Mouse (Mus musculus) regulatory T cell (primary cell): ENCODE results near the gene Asb8.

ENCODE experiments used
- in situ Hi-C: fragments of 300-600 bp; cut with MboI, MseI; formaldehyde crosslinking; loops from one replicate; pipeline ENCODE4 v1.15.1; 2025; ENCODE audit warnings: high pct_unique_total_duplicates

Asb8 gene

DNA sequence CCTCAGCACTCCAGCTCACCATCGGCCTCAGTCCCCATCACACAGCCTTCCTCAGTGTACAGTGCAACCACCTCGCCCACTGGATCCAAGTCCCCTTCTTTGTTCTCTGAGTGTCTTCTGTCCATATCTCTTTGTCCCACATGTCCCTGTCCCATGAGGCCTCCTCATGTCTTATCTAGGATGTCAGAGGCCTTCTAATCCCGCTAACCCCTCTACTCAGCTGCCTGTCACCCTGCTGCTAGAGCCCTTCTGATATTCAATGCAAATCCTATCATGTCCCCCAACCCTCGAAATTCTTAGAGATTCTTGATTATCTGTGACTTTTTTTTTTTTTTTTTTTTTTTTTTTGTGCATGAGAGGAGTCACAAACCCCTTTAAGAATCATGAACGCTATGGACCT is 49.1 kb downstream of the Asb8 start:
- in situ Hi-C loops, result no loop called here

- in situ Hi-C loops, result no loop called here
These were observed 49.7 kb downstream of the Asb8 start for GRCm38 (mm10) chr15:98115779-98116163.

GRCm38 (mm10) chr15:98114852-98115778 is 50.3 kb downstream of the Asb8 start:
- in situ Hi-C loops, result no loop called here

- in situ Hi-C loops, result no loop called here
These were observed 51.1 kb downstream of the Asb8 start for GRCm38 (mm10) chr15:98114098-98114851.

GRCm38 (mm10) chr15:98111791-98112190 is 53.6 kb downstream of the Asb8 start:
- in situ Hi-C loops, result no loop called here

DNA sequence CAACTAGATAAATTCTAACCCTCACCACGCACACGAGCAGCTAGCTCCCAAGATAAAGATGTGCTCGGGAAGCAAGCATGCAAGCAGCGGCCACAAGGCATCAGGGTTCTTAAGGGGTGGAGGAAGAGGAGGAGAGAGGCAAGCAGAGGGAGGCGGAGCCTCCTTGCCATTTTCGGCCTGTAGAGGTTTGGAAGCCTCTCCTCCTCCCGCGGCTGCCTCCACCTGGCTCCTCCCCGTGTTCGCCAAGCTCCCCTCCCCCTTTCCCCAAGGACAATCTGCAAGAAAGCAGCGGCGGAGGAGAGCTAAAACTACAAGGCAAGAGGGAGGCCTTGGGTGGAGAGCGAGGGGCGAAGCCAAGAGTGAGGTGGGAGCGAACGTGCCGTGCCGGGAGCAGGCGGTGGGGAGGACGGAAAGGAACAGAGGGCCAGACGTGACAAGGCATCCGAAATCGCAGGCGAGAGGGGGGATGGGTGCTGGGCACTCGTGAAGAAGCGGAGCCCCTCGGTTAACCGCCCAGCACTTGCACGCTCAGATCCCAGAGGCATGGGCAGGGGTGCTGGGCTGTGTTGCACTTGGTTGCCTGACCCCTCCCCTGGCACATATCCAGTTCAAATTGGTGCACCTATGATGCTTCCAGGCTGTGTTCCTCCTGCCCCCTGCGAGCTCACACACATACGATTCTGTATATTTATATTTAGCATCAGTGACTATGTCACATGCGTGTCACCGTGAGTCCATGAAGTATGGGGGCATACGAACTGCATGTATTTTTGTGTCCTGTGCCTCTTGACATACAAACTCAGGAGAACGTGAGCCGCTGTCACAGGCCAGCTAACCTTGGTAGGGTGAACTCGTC is 56.9 kb downstream of the Asb8 start:
- in situ Hi-C loops, result no loop called here

DNA sequence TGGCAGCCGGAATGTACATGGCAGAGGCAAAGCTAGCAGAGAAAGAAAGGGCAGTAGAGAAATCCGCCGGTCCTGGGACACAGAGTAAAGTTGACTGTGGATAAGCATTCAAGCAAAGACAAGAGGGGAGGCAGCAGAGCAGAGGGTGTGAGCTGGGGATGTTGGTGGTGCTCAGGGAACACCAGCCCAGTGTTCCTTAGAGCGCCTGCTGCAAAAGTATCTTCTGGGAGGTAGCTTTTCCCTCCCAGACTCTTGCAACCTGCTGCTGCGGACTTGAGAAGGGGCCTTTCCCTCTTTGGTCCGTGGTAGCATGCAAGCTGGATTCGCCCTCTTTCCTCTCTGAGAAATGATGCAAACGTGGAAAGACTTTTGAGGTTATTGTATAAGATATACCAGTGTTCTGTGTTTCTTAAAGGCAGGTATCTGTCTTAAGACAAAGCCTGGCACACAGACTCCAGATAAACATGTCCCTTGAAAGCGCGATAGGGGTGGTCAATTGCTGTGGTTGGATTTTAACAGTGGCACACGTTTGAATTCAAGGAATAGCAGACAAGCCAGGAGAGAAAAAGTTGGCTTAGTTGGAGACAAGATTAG is 57.6 kb downstream of the Asb8 start:
- in situ Hi-C loops, result no loop called here

DNA sequence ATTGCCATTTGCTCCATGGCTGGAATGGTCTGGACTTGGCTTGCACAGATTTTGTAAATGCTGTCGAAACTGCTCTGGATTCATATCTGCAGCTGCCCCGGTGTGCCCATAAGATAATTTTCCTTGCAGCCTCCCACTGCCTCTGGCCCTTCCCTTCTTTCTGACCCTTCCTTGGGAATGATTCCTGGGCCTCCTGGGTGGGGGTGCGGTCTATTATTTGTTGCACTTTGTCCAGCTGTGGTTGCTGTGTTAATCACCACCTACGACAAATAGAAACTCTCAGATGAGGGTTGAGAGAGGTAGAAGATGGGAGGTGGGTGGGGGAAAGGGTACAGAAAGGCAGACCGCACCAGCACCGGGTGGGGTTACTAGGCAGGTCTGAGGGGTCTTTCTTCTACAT is 58.2 kb downstream of the Asb8 start:
- in situ Hi-C loops, result no loop called here

- in situ Hi-C loops, result no loop called here
These were observed 58.9 kb downstream of the Asb8 start for GRCm38 (mm10) chr15:98106506-98106905.

DNA sequence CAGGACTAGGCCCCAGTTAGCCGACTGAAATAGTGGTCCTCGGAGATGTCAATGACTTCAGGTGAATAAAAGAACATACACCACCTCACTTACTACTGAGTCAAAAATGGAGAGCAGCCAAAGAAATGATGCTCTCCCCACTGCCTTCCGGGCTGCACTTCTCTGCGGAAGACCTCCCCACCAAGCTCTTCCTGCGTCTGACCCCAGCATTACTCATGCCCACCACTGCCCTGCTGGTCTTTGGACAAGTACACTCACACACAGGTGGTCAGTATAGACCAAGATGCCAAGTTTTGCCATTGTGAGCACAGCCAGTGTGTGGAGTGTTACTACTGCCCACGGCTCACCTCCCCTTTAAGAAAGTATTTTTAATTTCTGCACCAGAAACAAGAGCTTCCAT is 63.0 kb downstream of the Asb8 start:
- in situ Hi-C loops, result no loop called here

GRCm38 (mm10) chr15:98098519-98098918 is 66.9 kb downstream of the Asb8 start:
- in situ Hi-C loops, result loop anchor here (10.0 to 25.0 kb wide), 3 partner anchors 274 to 1511 kb away; no protein-coding TSS in a partner anchor

- in situ Hi-C loops, result loop anchor here (10.0 to 25.0 kb wide), 3 partner anchors 272 to 1510 kb away; no protein-coding TSS in a partner anchor
These were observed 68.5 kb downstream of the Asb8 start for GRCm38 (mm10) chr15:98096957-98097356.

GRCm38 (mm10) chr15:98094905-98095304 is 70.5 kb downstream of the Asb8 start:
- in situ Hi-C loops, result loop anchor here (5.0 to 25.0 kb wide), 4 partner anchors 57 to 1508 kb away; no protein-coding TSS in a partner anchor

DNA sequence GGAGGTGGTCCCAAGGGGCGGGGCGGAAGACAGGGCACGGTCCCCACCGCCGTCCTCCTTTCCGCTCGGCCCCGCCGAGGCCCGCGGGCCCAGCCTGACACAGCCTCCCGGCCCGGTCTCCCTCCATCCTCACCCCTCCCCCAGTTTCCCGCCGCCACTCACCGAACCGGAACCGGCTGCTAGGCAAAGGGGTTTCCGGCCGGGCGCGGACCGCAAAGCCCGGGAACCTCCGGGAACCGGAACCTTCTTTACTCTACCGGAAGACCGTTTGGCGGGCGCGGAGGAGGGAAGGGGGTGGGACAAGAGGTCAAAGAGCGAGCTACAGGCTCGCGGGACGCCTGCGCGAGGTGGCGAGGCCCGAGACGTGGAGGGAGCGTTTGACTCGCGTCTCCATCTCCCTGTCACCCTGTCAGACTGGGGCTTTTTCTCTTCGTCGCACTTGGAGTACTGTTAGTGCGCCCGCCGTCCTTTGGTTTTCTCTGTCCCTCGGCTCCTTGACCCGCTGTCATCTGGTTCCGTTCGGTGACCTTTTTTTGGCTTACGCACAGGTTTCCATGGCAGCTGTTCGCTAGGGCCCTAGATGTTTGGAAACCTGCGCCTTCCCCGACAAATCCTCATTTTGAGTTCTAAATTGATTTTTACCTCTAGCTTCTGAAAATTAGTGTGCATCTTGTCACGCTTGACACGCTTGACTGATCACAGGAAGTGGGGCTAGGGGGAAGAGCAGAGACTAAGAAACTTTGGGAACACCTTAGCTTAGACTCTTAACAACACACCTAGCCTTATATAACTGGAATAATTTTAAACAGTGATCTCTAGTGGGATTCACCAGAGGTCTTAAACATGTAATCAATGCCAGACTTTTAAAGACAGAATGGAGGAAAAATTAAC is 72.1 kb downstream of the Asb8 start, which contains the start of gene Senp1:
Senp1 (minus strand) TSS at position 624 of the 891 bp plus-strand sequence.
- in situ Hi-C loops, result loop anchor here (5.0 to 25.0 kb wide), 4 partner anchors 59 to 1506 kb away; no protein-coding TSS in a partner anchor

- in situ Hi-C loops, result loop anchor here (5.0 to 25.0 kb wide), 4 partner anchors 60 to 1505 kb away; no protein-coding TSS in a partner anchor
These were observed 72.9 kb downstream of the Asb8 start, which contains the start of gene Pfkm for GRCm38 (mm10) chr15:98092372-98093120. Gene Pfkm (plus strand): TSS chr15:98092589.

DNA sequence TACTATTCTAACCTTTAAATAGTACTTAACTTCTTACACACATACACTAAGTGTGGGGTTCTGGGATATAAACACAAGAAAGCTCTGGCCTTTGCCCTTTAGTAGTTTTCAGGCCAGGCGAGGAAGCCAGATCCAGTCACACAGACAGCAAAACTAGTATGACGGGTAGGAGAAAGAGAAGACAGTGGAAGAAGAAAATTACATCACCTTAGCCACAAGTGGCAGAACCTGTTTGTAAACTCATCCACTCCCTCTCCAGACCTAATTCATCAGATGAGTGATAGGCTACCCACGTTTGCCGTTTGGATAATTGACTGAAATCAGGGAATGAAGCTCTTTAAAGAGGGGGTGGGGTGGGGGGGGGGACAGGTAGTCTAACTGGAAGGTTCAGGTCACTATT is 73.6 kb downstream of the Asb8 start:
- in situ Hi-C loops, result loop anchor here (5.0 to 25.0 kb wide), 4 partner anchors 60 to 1505 kb away; no protein-coding TSS in a partner anchor

- in situ Hi-C loops, result loop anchor here (5.0 to 25.0 kb wide), 4 partner anchors 63 to 1502 kb away; no protein-coding TSS in a partner anchor
These were observed 75.8 kb downstream of the Asb8 start for GRCm38 (mm10) chr15:98089421-98090183.

GRCm38 (mm10) chr15:98088889-98089288 is 76.5 kb downstream of the Asb8 start:
- in situ Hi-C loops, result loop anchor here (25.0 kb wide), 1 partner anchor 1502 kb away; no protein-coding TSS in a partner anchor
